Mouse (Mus musculus) embryonic facial prominence, embryonic 13.5 days (tissue): ENCODE results near the gene Dab2ip. TPM values are rescaled to one million over a fixed set of nuclear protein-coding genes. Genes with fewer than 3 reads are reported as not detected.

ENCODE experiments used
- ATAC-seq: fragments of 200-750 bp; cut with Nextera tagmentation; 2 replicates; pipeline ENCODE4 v1.8.0; 2017; ENCODE audit warnings: low read depth; ENCODE audit not compliant: insufficient number of reproducible peaks, insufficient read depth, low FRiP score, low TSS enrichment
- H3K27ac ChIP-seq: fragments of 300-500 bp; sonication (generic); 2 replicates; pipeline ENCODE4 v1.5.1; 2015; ENCODE audit warnings: moderate library complexity, mild to moderate bottlenecking, inconsistent platforms
- H3K27me3 ChIP-seq: fragments of 300-500 bp; sonication (generic); 2 replicates; pipeline ENCODE4 v1.6.1; 2015; ENCODE audit warnings: mild to moderate bottlenecking, inconsistent platforms
- H3K36me3 ChIP-seq: fragments of 300-500 bp; sonication (generic); 2 replicates; pipeline ENCODE4 v1.6.1; 2015; ENCODE audit warnings: mild to moderate bottlenecking, inconsistent platforms
- H3K4me1 ChIP-seq: fragments of 300-500 bp; sonication (generic); 2 replicates; pipeline ENCODE4 v1.6.1; 2015; ENCODE audit warnings: inconsistent platforms
- H3K4me2 ChIP-seq: fragments of 300-500 bp; sonication (generic); 2 replicates; pipeline ENCODE4 v1.6.1; 2015; ENCODE audit warnings: moderate library complexity, mild to moderate bottlenecking, inconsistent platforms
- H3K4me3 ChIP-seq: fragments of 300-500 bp; sonication (generic); 2 replicates; pipeline ENCODE4 v1.5.1; 2015; ENCODE audit warnings: mild to moderate bottlenecking, inconsistent platforms
- H3K9ac ChIP-seq: fragments of 300-500 bp; sonication (generic); 2 replicates; pipeline ENCODE4 v1.6.1; 2015; ENCODE audit warnings: mild to moderate bottlenecking, inconsistent platforms
- H3K9me3 ChIP-seq: fragments of 300-500 bp; sonication (generic); 2 replicates; pipeline ENCODE4 v1.6.1; 2016; ENCODE audit warnings: inconsistent platforms
- WGBS: fragments of 180-500 bp; shearing (Covaris S2); methylation state at CpG from one replicate; pipeline ENCODE4 v1.1.7; 2015; ENCODE audit warnings: mixed read lengths; 5-methylcytosine and 5-hydroxymethylcytosine counted together
- polyA plus RNA-seq: library from polyadenylated mRNA; unstranded; fragments of >200 nt; fragmentation: Nextera tagmentation; extraction: Ambion mirVana; gene quantifications from 2 replicates; pipeline ENCODE4 v1.2.1, GENCODE M21; 2015

The Dab2ip gene
- polyA plus RNA-seq, 1 experiment from 2014 or later = 53.2 TPM

DNA sequence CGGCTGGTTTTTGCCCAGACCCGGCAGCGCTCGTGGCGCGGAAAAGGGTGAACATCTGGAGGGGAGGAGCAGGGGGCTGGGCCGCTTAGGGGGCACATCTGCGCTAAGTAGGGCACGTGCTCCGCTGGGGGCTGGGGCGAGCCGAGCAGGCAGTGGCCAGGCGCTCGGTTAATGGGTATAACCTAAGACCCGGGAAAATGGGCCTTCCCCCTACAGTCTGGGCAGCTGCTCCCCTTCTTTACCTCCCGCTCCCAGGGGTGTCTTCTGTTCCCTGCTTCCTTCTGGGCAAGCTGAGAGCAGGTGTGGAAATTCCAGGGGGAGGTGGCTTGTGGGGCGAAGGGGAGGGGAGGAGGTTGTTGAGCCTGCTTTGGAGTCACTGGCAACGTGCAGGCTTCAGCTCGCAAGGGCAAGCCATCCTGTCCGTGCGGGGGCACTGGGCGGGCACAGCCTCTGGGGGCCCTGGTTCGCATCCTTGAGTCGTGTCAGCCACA, 104.0 kb downstream of the Dab2ip start:
- no peaks in the 10 kb centered on the region for H3K9me3 ChIP-seq
- H3K4me3 ChIP-seq = peak overlapping the region; percentile 85
- peak overlapping the region; percentile 93 for H3K4me2 ChIP-seq
- peak overlapping the region; percentile 85 for H3K9ac ChIP-seq
- peaks cover 65% of the 10 kb centered on the region for H3K4me1 ChIP-seq
- 1% methylated on average over 24 of the region's 24 CpGs for WGBS
- peak overlapping the region; percentile 86 for H3K27ac ChIP-seq
- peaks cover 3% of the 10 kb centered on the region; the same call in 1 of the 2 replicates for H3K36me3 ChIP-seq
- no peaks in the 10 kb centered on the region for H3K27me3 ChIP-seq
- peak; percentile 41 for ATAC-seq

DNA sequence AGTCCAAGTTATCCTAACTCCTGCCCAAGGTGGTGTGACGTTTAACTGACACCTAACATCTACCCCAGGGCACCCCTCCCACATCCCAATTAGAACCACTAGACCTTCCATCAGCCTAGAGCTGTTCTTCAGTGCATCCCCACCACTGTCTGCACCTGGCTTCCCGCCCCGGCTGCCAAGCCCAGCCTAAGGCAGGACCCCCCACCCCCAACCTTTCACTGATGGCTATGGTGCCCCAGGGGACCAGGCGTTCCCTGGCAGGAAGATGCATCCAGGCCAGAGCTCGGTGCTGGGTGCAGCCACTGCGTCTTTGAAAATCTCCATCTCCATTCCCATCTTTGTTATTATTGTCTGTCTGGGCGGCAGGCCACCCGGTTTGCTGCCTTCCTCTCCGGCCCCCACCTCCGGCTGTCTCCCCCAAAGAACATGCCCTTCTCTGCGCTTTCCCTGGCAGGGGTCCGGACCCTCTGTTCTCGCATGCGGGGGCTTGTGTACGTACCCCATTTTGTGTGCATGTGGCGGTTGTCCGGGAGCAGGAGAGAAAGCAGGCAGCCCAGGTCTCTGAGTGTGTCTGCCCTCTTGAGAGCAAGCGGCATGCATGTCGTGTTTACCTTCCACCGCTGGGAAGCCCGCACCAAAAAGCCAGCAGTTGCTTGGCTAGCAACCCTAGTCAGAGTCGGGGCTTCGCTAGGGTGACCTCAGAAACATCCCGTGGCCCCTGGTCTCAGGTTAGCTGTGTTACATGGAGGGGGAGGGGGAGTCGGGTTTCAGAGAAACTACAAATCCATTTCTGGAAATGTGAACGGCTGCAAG, 104.9 kb downstream of the Dab2ip start:
- WGBS = 5% methylated on average over 26 of the region's 26 CpGs
- Histone ChIP-seq H3K4me3 (peak overlapping the region; percentile 85), H3K27ac (peak overlapping the region; percentile 86), H3K4me1 (peaks cover 61% of the 10 kb centered on the region), H3K9ac (peak overlapping the region; percentile 85), H3K36me3 (peaks cover 3% of the 10 kb centered on the region; the same call in 1 of the 2 replicates), H3K4me2 (peak overlapping the region; percentile 93), H3K27me3 (no peaks in the 10 kb centered on the region), H3K9me3 (no peaks in the 10 kb centered on the region)
- ATAC-seq = no peak

DNA sequence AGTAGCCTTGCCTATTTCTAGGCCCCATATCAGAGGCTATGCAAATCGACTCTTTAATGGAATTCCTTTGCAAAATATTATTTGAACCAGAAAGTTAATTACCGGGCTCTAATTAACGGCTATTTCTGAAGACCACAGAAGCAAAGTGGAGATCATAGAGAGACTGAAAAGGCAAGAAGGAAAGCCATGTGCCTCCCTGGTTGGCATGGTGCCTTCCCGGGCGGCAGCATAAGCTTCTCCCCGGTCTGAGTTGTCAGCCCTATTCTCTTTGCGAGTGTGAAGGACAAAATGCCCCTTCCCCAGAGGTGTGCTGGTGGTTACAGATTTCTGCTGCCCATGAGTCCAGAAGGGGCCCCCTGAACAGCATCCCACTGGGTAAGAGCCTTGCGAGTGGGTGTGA, 109.7 kb downstream of the Dab2ip start:
- no peak overlapping the region for H3K4me2 ChIP-seq
- ATAC-seq = no peak
- no peak overlapping the region for H3K9ac ChIP-seq
- 0 out of 2 replicates have a peak overlapping the region, but pooled peaks have one; percentile 4 for H3K27ac ChIP-seq
- no peak overlapping the region for H3K4me3 ChIP-seq
- peaks cover 87% of the 10 kb centered on the region for H3K4me1 ChIP-seq
- no peaks in the 10 kb centered on the region for H3K9me3 ChIP-seq
- 86% methylated on average over 8 of the region's 8 CpGs for WGBS
- peaks cover 19% of the 10 kb centered on the region for H3K36me3 ChIP-seq
- H3K27me3 ChIP-seq = no peaks in the 10 kb centered on the region

DNA sequence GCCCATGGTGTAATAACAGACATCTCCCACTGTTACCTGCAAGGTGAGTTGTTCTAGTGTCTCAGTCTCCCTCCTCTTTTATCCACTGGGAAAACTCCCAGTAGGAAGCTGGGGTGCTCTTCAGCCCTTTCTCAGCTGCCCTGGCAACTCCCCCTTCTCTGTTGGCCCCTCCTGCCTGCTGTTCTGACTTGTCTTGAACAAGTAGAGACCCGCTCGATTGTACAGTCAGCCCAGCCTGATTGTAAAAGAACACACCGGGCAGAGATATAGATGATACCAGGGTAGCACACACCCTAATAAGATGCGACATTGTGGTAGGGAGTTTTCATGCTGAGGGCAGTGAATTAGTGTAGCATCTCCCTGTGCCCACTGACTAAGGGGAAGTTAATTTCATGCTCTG, 111.2 kb downstream of the Dab2ip start:
- Histone ChIP-seq H3K27ac (0 out of 2 replicates have a peak overlapping the region, but pooled peaks have one; percentile 23), H3K27me3 (no peaks in the 10 kb centered on the region), H3K9ac (0 out of 2 replicates have a peak overlapping the region, but pooled peaks have one; percentile 16), H3K36me3 (peaks cover 19% of the 10 kb centered on the region), H3K4me2 (no peak overlapping the region), H3K4me1 (peaks cover 87% of the 10 kb centered on the region), H3K4me3 (no peak overlapping the region), H3K9me3 (no peaks in the 10 kb centered on the region)
- ATAC-seq = no peak
- WGBS = 40% methylated on average over 4 of the region's 4 CpGs

DNA sequence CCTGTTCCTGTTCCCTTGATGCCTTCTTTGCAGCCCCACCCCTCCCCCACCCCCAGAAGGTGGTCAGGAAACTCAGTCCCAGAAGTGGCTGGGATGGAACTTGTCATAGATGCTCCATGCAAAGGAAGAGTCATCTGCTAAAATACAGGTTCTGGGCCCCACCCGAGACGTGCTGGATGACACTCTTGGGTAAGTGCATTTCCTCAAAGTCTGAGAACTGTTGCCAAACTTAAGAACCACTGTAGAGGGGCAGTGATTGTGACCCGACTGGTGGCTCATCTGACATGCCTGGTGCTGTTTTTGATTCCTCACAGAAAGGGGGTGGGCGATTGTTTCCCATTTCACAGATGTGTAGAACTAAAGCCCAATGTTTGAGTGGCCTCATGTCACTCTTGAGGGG, 111.7 kb downstream of the Dab2ip start:
- no peak overlapping the region for H3K4me2 ChIP-seq
- no peaks in the 10 kb centered on the region for H3K27me3 ChIP-seq
- 61% methylated on average over 4 of the region's 4 CpGs for WGBS
- peaks cover 87% of the 10 kb centered on the region for H3K4me1 ChIP-seq
- no peaks in the 10 kb centered on the region for H3K9me3 ChIP-seq
- H3K36me3 ChIP-seq = peaks cover 19% of the 10 kb centered on the region
- H3K4me3 ChIP-seq = no peak overlapping the region
- H3K27ac ChIP-seq = no peak overlapping the region
- no peak for ATAC-seq
- no peak overlapping the region for H3K9ac ChIP-seq

DNA sequence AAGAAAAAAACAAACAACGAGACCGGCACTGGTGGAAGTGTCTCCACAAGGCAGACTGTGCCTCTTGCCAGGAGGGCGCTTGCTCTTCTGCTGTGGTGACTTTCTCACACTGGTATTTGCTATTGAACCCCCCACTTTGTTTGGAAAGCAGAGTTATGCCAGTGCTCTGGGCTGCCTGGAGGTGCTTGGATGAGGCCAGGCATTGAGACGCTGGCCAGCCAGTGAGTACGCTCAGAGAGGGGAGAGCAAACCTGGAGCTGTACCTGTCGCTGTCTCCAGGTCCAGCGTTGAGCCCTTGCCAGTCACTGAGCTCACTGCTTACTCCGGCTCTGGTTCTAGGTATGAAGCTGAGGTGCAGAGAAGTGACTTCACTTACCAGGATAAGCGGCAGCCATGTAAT, 112.2 kb downstream of the Dab2ip start:
- H3K4me1 ChIP-seq = peaks cover 88% of the 10 kb centered on the region
- no peaks in the 10 kb centered on the region for H3K9me3 ChIP-seq
- whole genome bisulfite sequencing = 78% methylated on average over 9 of the region's 9 CpGs
- H3K4me2 ChIP-seq = no peak overlapping the region
- H3K9ac ChIP-seq = no peak overlapping the region
- peaks cover 16% of the 10 kb centered on the region for H3K36me3 ChIP-seq
- H3K27me3 ChIP-seq = no peaks in the 10 kb centered on the region
- ATAC-seq = no peak
- peak overlapping the region; percentile 76 for H3K27ac ChIP-seq
- H3K4me3 ChIP-seq = no peak overlapping the region

DNA sequence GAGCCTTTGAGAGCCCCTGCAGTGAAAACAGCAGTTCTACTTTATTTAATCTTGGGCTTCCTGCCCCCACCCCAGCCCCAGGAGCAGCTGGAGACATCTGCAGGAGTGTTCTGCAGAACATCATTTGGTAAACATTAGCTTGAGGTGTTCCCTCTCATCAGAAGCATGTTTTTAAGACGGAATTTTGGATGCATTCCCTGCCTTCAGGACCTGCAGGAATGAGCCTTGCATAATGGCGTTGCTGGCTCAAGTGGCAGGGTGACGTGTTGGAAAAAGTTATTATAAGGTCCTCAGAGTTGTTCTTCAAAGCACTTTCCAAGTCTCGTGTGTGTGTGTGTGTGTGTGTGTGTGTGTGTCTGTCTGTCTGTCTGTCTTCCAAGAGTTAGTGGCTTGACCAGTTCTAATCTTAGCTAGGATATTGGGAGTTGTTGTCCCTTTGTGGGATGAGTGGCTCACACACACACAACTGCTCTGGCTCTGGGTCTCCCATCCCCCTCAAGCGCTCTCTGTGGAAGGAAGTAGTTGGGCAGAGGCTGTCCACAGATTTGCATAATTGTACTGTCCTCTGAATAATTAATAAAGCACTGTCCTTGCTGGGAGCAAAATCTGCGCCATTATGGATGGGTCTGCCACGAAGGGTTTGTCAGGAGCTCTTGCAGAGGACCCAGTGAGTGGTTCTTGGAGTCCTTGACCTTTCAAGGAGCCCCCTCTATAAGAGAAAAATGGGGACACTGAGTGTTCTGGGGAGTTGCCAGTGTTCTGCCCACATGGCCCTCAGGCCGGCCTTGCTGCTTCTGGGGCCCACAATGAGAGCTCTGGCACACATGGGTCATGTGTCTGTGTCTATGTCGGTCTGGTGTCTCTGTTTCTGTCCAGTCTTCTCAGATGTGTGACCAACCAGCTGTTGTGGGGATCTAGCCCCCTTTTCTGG, 114.2 kb downstream of the Dab2ip start:
- no peak overlapping the region for H3K4me3 ChIP-seq
- peak overlapping the region; percentile 76 for H3K27ac ChIP-seq
- ATAC-seq = no peak
- peaks cover 98% of the 10 kb centered on the region for H3K4me1 ChIP-seq
- no peak overlapping the region for H3K9ac ChIP-seq
- WGBS = 60% methylated on average over 9 of the region's 9 CpGs
- H3K9me3 ChIP-seq = no peaks in the 10 kb centered on the region
- peaks cover 16% of the 10 kb centered on the region for H3K36me3 ChIP-seq
- H3K4me2 ChIP-seq = 0 out of 2 replicates have a peak overlapping the region, but pooled peaks have one; percentile 9
- H3K27me3 ChIP-seq = no peaks in the 10 kb centered on the region

DNA sequence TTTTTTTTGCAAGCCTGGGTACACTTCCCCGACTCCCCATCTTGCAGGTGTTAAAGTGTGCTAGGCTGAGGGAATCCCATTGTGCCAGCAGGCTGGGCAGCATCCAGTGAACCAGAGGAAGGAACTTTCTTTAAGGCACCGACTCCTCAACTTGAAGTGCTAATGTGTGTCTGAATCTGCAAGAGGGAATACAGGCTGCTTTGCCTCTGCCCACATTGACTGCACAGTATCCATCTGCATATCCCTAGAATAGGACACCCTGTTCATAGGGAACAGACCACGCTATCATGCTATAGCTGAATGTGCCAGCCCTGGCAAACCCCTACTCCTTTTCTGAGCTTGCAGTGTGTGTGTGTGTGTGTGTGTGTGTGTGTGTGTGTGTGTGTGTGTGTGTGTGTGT, 115.1 kb downstream of the Dab2ip start:
- peaks cover 100% of the 10 kb centered on the region for H3K4me1 ChIP-seq
- H3K36me3 ChIP-seq = peaks cover 18% of the 10 kb centered on the region
- no peaks in the 10 kb centered on the region for H3K27me3 ChIP-seq
- no peak overlapping the region for H3K4me3 ChIP-seq
- no peaks in the 10 kb centered on the region for H3K9me3 ChIP-seq
- whole genome bisulfite sequencing = 80% methylated on average over 3 of the region's 3 CpGs
- no peak for ATAC-seq
- H3K9ac ChIP-seq = no peak overlapping the region
- no peak overlapping the region for H3K4me2 ChIP-seq
- H3K27ac ChIP-seq = peak overlapping the region; percentile 4; the same call in 1 of the 2 replicates

DNA sequence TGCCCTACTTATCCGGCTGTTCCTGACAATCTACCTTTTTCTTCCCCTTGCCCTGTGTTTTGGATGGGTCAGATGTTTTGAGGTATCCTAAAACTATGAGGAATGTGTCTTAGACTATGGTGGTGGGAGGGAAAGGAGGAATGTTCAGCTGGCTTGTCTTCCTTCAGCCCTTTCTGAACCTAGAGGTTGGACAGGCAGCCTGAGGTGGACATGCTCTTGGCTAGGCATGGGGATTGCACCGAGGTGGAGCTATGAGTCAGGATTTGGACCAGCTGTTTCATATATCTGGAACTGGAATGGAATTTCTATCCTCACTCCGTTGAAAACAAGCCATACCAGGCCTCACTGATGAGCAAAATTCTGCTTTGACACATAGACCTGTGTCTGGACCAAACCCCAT, 115.9 kb downstream of the Dab2ip start:
- no peak overlapping the region for H3K27ac ChIP-seq
- H3K9ac ChIP-seq = no peak overlapping the region
- peaks cover 15% of the 10 kb centered on the region for H3K36me3 ChIP-seq
- 42% methylated on average over 3 of the region's 3 CpGs for WGBS
- no peak for ATAC-seq
- no peaks in the 10 kb centered on the region for H3K27me3 ChIP-seq
- H3K4me3 ChIP-seq = no peak overlapping the region
- H3K9me3 ChIP-seq = no peaks in the 10 kb centered on the region
- H3K4me2 ChIP-seq = no peak overlapping the region
- H3K4me1 ChIP-seq = peaks cover 100% of the 10 kb centered on the region

DNA sequence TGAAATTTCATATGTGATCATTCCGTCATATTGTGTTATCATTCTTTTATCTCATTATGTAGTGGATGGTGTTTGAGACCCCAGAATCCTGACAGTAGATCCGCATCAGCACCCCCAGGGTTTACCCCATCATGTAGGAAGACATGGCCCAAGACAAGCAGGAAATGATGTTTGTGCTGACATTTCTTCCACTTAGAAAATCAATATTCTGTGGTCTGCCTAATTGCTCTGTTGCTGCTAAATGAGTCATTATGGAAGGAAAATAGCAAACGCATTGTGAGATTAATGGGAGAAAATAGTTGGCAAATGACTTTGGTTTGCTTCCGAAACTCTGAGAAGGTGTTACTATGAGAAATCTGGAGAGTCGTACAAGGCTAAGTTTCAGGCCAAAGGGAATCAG, 116.4 kb downstream of the Dab2ip start:
- no peak overlapping the region for H3K4me3 ChIP-seq
- no peaks in the 10 kb centered on the region for H3K9me3 ChIP-seq
- 84% methylated on average over 5 of the region's 5 CpGs for WGBS
- peaks cover 100% of the 10 kb centered on the region for H3K4me1 ChIP-seq
- no peak overlapping the region for H3K27ac ChIP-seq
- H3K4me2 ChIP-seq = no peak overlapping the region
- H3K36me3 ChIP-seq = peaks cover 15% of the 10 kb centered on the region
- ATAC-seq = no peak
- no peaks in the 10 kb centered on the region for H3K27me3 ChIP-seq
- H3K9ac ChIP-seq = no peak overlapping the region

DNA sequence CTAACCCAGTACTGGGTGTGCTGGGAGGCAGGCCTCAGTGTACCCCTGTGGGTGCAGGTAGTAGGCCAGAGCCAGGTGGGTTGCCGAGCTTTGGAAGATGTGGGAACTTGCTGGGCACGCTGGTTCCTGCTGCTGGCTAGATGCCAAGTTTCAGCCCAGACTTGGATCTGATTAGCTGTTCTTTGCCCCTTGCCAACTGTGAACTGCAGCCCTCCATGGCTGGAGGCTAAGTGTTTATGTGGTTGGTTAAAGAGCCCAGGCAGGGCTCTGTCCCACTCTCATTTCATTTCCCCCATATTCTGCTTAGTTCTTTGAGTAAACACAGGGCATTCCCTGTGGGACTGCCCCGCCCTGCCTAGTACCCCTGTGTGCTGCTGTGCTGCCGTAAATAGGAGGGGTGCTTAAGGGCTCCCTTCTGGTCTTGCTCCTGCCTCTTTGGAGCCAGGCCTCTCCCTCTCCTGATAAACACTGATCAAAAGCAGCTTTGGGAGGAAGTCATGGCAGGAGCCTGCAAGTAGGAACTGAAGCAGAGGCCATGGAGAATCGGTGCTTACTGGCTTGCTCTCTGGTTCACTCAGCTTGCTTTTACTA, 118.1 kb downstream of the Dab2ip start:
- peak; percentile 76 for ATAC-seq
- peaks cover 6% of the 10 kb centered on the region; the same call in 1 of the 2 replicates for H3K36me3 ChIP-seq
- no peaks in the 10 kb centered on the region for H3K9me3 ChIP-seq
- peak overlapping the region; percentile 37 for H3K4me2 ChIP-seq
- H3K4me3 ChIP-seq = no peak overlapping the region
- WGBS = 18% methylated on average over 5 of the region's 5 CpGs
- H3K27ac ChIP-seq = peak overlapping the region; percentile 90
- H3K27me3 ChIP-seq = no peaks in the 10 kb centered on the region
- H3K9ac ChIP-seq = peak overlapping the region; percentile 51; the same call in 1 of the 2 replicates
- H3K4me1 ChIP-seq = peaks cover 100% of the 10 kb centered on the region
